Mouse (Mus musculus) embryonic facial prominence, embryonic 10.5 days (tissue): ENCODE data around the gene Zfp128. TPM values are rescaled to one million over a fixed set of nuclear protein-coding genes. Genes with fewer than 3 reads are reported as not detected.
"Not testable (repeated sequence)": the region's sequence is repeated elsewhere in the genome, so short reads cannot be mapped to it uniquely, and the experiment has no call there.

ENCODE experiments used
- DNase-seq: peaks from one replicate; pipeline ENCODE4 v3.0.0-alpha.2; 2017; ENCODE audit warnings: low spot score
- H3K27ac ChIP-seq: fragments of 300-500 bp; sonication (generic); replicated peaks from 2 replicates; pipeline ENCODE4 v1.5.1; 2016; ENCODE audit warnings: mild to moderate bottlenecking
- H3K27me3 ChIP-seq: fragments of 300-500 bp; sonication (generic); replicated peaks from 2 replicates; pipeline ENCODE4 v1.6.1; 2016; ENCODE audit warnings: low read depth, mild to moderate bottlenecking; ENCODE audit not compliant: poor library complexity, severe bottlenecking
- H3K36me3 ChIP-seq: fragments of 300-500 bp; sonication (generic); replicated peaks from 2 replicates; pipeline ENCODE4 v1.6.1; 2016; ENCODE audit warnings: mild to moderate bottlenecking, moderate library complexity
- H3K4me1 ChIP-seq: fragments of 300-500 bp; sonication (generic); 2 replicates; pipeline ENCODE4 v1.6.1; 2016
- H3K4me3 ChIP-seq: fragments of 300-500 bp; sonication (generic); 2 replicates; pipeline ENCODE4 v1.5.1; 2016; ENCODE audit warnings: mild to moderate bottlenecking, moderate library complexity
- H3K9me3 ChIP-seq: fragments of 300-500 bp; sonication (generic); 2 replicates; pipeline ENCODE4 v1.6.1; 2016; ENCODE audit warnings: mild to moderate bottlenecking
- WGBS: fragments of 180-500 bp; shearing (Covaris S2); methylation state at CpG from one replicate; pipeline ENCODE4 v1.1.7; 2016; 5-methylcytosine and 5-hydroxymethylcytosine counted together
- polyA plus RNA-seq: library from polyadenylated mRNA; unstranded; fragments of >200 nt; fragmentation: Nextera tagmentation; extraction: Ambion mirVana; gene quantifications from 2 replicates; pipeline ENCODE4 v1.2.1, GENCODE M21; 2016

Gene Zfp128
- polyA plus RNA-seq, 1 experiment from 2014 or later, result 6.6 TPM

DNA sequence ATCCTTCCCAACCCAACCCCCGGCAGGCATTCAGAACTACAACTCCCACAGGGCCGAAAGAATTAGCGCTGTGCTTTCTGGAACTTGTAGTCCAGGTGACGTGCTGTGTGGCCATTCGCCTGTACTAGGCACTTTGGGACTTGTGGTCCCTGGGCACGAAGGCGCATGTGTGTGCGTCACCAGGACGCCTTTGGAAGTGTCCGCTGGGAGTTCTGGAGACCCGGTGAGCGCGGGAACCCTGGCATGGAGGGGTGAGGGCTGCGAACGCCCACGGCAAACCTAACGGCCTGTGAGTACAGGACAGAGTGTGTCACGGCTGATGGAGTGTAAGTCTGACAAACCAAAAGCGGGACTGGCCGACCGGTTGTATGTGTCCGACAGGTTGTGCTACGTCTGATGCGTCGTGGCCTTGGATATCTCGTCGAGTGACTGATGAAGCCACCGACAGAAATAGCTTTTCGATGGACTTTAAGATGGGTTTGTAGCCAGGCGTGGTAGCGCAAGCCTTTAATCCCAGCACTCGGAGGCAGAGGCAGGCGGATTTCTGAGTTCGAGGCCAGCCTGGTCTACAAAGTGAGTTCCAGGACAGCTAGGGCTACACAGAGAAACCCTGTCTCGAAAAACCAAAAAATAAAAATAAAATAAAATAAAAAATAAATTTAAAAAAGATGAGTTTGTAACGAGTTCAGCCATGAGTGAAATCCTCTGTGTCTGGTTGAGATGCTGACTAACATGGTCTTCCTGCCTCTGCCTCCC is 16.9 kb downstream of the Zfp128 start, which contains the start of gene Zscan22:
Zscan22 (plus strand) TSS at position 161 of the 756 bp plus-strand sequence.
- Histone ChIP-seq H3K36me3 (peaks cover 21% of the 10 kb centered on the region), H3K27me3 (no peaks in the 10 kb centered on the region), H3K4me3 (peak within 1 kb of the TSS; percentile 64), H3K4me1 (peaks cover 6% of the 10 kb centered on the region; the same call in 1 of the 2 replicates), H3K9me3 (no peaks in the 10 kb centered on the region), H3K27ac (peak within 1 kb of the TSS; percentile 78)
- WGBS, result 8% methylated on average over 36 of the region's 36 CpGs
- DNase-seq, result peak; percentile 92

DNA sequence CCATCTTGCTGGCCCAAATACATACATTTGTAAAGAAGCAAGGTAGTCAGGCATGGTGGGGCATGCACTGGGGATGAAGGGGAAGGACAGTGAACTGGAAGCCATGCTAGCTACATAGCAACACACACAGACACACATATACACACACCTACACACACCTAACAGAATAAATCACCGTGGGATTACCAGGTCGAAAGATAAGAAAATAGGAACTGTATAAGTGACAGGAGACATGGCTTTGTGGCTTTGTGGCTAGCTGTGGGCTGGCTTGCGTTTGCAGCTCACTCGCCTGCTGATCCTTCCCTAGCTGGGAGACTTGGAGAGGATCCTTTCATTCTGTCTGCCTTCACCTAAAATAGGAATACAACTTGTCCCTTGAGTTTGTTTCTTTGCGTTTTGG is 20.5 kb downstream of the Zfp128 start:
- no peak overlapping the region for H3K4me3 ChIP-seq
- peaks cover 6% of the 10 kb centered on the region; the same call in 1 of the 2 replicates for H3K4me1 ChIP-seq
- no peak overlapping the region for H3K27ac ChIP-seq
- H3K27me3 ChIP-seq, result no peaks in the 10 kb centered on the region
- H3K9me3 ChIP-seq, result no peaks in the 10 kb centered on the region
- WGBS, result 89% methylated on average over 5 of the region's 5 CpGs
- no peak for DNase-seq
- peaks cover 57% of the 10 kb centered on the region for H3K36me3 ChIP-seq

- 63% methylated on average over 10 of the region's 10 CpGs for WGBS
- Histone ChIP-seq H3K9me3 (no peaks in the 10 kb centered on the region), H3K27me3 (no peaks in the 10 kb centered on the region), H3K4me1 (0 out of 2 replicates have a peak, but pooled peaks cover 2% of the 10 kb centered on the region), H3K4me3 (peak overlapping the region; percentile 28), H3K27ac (no peak overlapping the region), H3K36me3 (peaks cover 78% of the 10 kb centered on the region)
- no peak for DNase-seq
Observed at GRCm38 (mm10) chr7:12903623-12904022, 22.6 kb downstream of the Zfp128 start.

DNA sequence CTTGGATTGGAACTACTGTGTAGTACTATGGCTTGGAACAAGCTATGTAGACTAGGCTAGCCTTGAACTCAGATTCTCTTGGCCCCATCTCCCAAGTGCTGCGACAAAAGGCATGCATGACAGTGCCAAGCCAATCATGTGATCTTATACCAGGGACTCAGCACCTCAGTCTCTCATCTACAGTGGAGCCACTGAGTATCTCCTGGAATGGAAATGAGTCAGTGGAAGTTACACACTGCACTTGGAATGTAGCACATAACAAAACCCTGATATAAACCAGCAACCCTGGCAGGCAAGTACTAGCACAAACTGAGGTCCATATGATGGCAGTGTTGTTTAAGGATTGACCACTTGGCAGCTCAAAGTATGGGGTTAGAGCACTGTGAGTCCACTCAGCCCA is 24.2 kb downstream of the Zfp128 start:
- H3K36me3 ChIP-seq, result peaks cover 81% of the 10 kb centered on the region
- H3K27ac ChIP-seq, result no peak overlapping the region
- peaks cover 7% of the 10 kb centered on the region for H3K4me1 ChIP-seq
- 85% methylated on average over 1 of the region's 1 CpGs for WGBS
- DNase-seq, result no peak
- 0 out of 2 replicates have a peak, but pooled peaks cover 4% of the 10 kb centered on the region for H3K9me3 ChIP-seq
- no peaks in the 10 kb centered on the region for H3K27me3 ChIP-seq
- no peak overlapping the region for H3K4me3 ChIP-seq

DNA sequence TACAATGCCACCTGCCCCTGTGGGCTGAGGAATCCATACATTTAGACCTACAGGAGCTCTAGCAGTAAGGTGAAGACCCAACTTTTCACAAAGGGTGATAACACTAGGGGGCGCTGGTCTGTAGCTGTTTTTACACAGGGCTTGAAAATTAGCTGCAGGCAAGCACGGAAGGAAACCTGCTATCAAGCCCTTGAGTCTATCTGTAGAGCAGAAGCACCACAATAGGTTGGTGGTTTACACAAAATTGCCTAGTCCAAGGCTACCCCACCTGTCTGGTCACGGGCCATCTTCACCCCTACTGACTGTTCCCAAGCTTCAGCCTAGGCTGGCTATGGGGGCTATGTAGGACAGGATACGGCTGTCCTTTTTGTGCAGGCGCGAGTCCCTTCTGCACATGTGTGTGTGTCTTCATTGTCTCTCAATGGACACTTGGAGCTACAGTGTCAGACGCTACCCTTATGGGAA is 28.6 kb downstream of the Zfp128 start:
- H3K9me3 ChIP-seq, result 0 out of 2 replicates have a peak, but pooled peaks cover 4% of the 10 kb centered on the region
- peak overlapping the region; percentile 63 for H3K4me3 ChIP-seq
- no peaks in the 10 kb centered on the region for H3K27me3 ChIP-seq
- H3K4me1 ChIP-seq, result peaks cover 10% of the 10 kb centered on the region
- H3K27ac ChIP-seq, result peak overlapping the region; percentile 87
- 35% methylated on average over 7 of the region's 7 CpGs for WGBS
- H3K36me3 ChIP-seq, result peaks cover 49% of the 10 kb centered on the region
- DNase-seq, result peak; percentile 67

- 5% methylated on average over 19 of the region's 19 CpGs for WGBS
- peak; percentile 60 for DNase-seq
Observed at GRCm38 (mm10) chr7:12910181-12910668, 29.2 kb downstream of the Zfp128 start.

DNA sequence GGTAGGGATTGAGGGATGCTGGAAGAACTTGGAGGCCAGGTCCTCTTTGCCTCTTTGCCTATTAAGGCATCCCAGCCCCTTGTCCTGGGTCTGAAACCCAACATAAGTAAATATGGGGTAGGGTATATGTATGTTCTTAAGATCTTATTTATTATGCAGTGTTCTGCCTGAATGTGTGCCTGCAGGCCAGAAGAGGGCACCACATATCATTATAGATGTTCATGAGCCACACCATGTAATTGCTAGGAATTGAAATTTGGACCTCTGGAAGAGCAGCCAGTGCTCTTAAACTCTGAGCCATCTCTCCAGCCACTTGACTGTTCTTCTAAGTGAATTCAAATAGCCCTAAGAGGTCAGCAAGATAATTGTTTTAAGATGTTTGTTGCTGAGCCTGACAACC is 32.6 kb downstream of the Zfp128 start:
- Histone ChIP-seq H3K4me3 (no peak overlapping the region), H3K27me3 (no peaks in the 10 kb centered on the region), H3K36me3 (peaks cover 9% of the 10 kb centered on the region), H3K27ac (no peak overlapping the region), H3K9me3 (0 out of 2 replicates have a peak, but pooled peaks cover 4% of the 10 kb centered on the region), H3K4me1 (peaks cover 10% of the 10 kb centered on the region)
- no peak for DNase-seq

More at GRCm38 (mm10) chr7:12910181-12910668, 29.2 kb downstream of the Zfp128 start:
- Histone ChIP-seq H3K27me3 (no peaks in the 10 kb centered on the region), H3K36me3 (peaks cover 42% of the 10 kb centered on the region), H3K9me3 (0 out of 2 replicates have a peak, but pooled peaks cover 4% of the 10 kb centered on the region), H3K4me3 (peak overlapping the region; percentile 63), H3K4me1 (peaks cover 10% of the 10 kb centered on the region), H3K27ac (peak overlapping the region; percentile 87)

- Histone ChIP-seq H3K4me1 (peaks cover 23% of the 10 kb centered on the region), H3K4me3 (peak overlapping the region; percentile 91), H3K36me3 (peaks cover 26% of the 10 kb centered on the region)
- H3K9me3 ChIP-seq, H3K27me3 ChIP-seq, H3K27ac ChIP-seq, DNase-seq: not testable (repeated sequence)
- WGBS, result 87% methylated on average over 7 of the region's 8 CpGs
Observed at GRCm38 (mm10) chr7:12920495-12920894, 39.5 kb downstream of the Zfp128 start.

GRCm38 (mm10) chr7:12921318-12921704 is 40.3 kb downstream of the Zfp128 start:
- Histone ChIP-seq H3K9me3 (no peaks in the 10 kb centered on the region), H3K4me1 (peaks cover 30% of the 10 kb centered on the region), H3K36me3 (peaks cover 34% of the 10 kb centered on the region), H3K27ac (peak overlapping the region; percentile 96), H3K4me3 (peak overlapping the region; percentile 91), H3K27me3 (peaks cover 3% of the 10 kb centered on the region)
- DNase-seq, result no peak
- 1% methylated on average over 3 of the region's 3 CpGs for WGBS

DNA sequence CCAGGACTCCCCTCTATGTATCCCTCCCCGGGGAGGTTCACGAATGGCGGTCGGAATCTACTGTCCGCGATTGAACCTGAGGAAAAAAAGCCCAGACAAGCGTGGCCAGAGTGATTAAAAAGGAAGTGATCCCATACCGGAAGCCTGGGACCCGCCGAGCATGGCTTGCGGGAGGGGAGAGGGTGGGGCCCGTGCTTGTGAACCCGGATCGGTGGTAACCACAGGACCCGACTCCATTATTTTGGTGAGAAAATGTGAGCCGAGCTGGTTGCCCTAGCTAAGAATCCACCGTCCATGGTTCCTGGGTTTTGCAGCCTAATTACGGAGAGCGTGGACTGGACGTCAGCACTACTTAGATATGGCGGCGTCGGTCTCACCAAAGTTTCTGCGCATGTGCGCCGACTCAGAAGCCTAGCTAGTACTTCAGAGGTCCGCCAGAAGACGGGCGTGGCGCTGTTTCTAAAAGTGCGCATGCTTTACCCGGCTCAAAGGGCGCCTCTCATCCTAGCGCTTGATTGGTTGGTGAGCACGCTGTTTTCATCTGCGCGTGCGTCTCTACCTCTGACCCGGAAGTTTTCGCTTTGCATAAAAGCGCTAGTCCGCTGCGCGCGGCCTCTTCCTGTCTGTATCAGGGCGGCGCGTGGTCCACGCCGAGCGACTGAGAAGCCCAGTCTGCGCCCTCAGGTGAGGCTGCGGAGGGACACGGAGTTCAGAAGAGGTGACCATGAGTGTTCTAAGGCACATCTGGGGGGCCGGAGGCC is 40.9 kb downstream of the Zfp128 start, which contains the start of gene Rps5:
Rps5 (plus strand) TSS at position 586 of the 761 bp plus-strand sequence.
- H3K27me3 ChIP-seq, result peaks cover 9% of the 10 kb centered on the region
- no peaks in the 10 kb centered on the region for H3K9me3 ChIP-seq
- H3K4me1 ChIP-seq, result peaks cover 36% of the 10 kb centered on the region
- peaks cover 40% of the 10 kb centered on the region for H3K36me3 ChIP-seq
- peak within 1 kb of the TSS; percentile 91 for H3K4me3 ChIP-seq
- peak within 1 kb of the TSS; percentile 96 for H3K27ac ChIP-seq
- peak; percentile 97 for DNase-seq
- under 1% methylated on average over 55 of the region's 55 CpGs for WGBS

DNA sequence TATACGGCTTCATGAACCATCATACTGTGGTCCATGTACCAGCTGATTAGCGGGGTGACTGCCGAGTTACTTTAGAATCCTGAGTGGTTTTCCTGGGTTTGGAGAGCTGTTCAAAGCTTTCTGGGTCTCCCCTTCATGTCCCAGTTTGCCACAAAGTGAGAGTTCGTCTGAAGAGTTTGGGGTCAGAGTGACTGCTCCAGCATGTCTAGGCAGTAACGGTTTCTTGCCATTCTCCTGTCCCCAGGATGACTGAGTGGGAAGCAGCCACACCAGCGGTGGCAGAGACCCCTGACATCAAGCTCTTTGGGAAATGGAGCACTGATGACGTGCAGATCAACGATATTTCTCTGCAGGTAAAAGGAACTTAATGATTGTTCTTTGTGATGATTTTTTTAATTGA is 41.8 kb downstream of the Zfp128 start:
- H3K27me3 ChIP-seq, result peaks cover 16% of the 10 kb centered on the region
- H3K27ac ChIP-seq, result peak overlapping the region; percentile 96
- peaks cover 43% of the 10 kb centered on the region for H3K4me1 ChIP-seq
- WGBS, result 4% methylated on average over 8 of the region's 8 CpGs
- DNase-seq, result no peak
- H3K9me3 ChIP-seq, result no peaks in the 10 kb centered on the region
- H3K36me3 ChIP-seq, result peaks cover 44% of the 10 kb centered on the region
- peak overlapping the region; percentile 91 for H3K4me3 ChIP-seq

GRCm38 (mm10) chr7:12926316-12926715 is 45.3 kb downstream of the Zfp128 start:
- peaks cover 63% of the 10 kb centered on the region for H3K36me3 ChIP-seq
- peaks cover 40% of the 10 kb centered on the region for H3K27me3 ChIP-seq

More at GRCm38 (mm10) chr7:12926316-12926715, 45.3 kb downstream of the Zfp128 start:
- no peak overlapping the region for H3K27ac ChIP-seq
- no peak for DNase-seq
- 89% methylated on average over 7 of the region's 7 CpGs for WGBS
- H3K4me3 ChIP-seq, result no peak overlapping the region
- no peaks in the 10 kb centered on the region for H3K9me3 ChIP-seq
- H3K4me1 ChIP-seq, result peaks cover 49% of the 10 kb centered on the region
